Mouse (Mus musculus): ENCODE data around the gene Rfc1.

- no peak for TF ChIP-seq ZKSCAN1 (IDR thresholded peaks at IDR 0.05; ENCODE audit: low read depth, low read length)
- TF ChIP-seq CHD1 (IDR thresholded peaks at IDR 0.05; ENCODE audit: low read depth, low read length), result no peak
- TF ChIP-seq EP300 (IDR thresholded peaks at IDR 0.05; ENCODE audit: low read depth in 1 of 2, low read length in 2 of 2), result no peak
- TF ChIP-seq CTCF (IDR thresholded peaks at IDR 0.05 in 2 of 3, conservative IDR thresholded peaks at IDR 0.05 in 1 of 3; ENCODE audit: control insufficient read depth in 1 of 3, insufficient read depth in 1 of 3, low read depth in 2 of 3, low read length in 3 of 3, poor library complexity in 1 of 3, severe bottlenecking in 1 of 3), result no peak
- TF ChIP-seq GATA1 (IDR thresholded peaks at IDR 0.05; ENCODE audit: low read depth, low read length), result no peak
- TF ChIP-seq CHD2 (IDR thresholded peaks at IDR 0.05; ENCODE audit: low read length), result no peak
- no peak for TF ChIP-seq USF2 (IDR thresholded peaks at IDR 0.05; ENCODE audit: borderline replicate concordance in 1 of 2, insufficient read depth in 1 of 2, low read depth in 1 of 2, low read length in 2 of 2)
Observed at GRCm38 (mm10) chr5:65308866-65309265, 26.6 kb downstream of the Rfc1 start.
